Mouse (Mus musculus) left cerebral cortex, postnatal 25 days (tissue): Measurements from ENCODE around the gene Podnl1. TPM values are rescaled to one million over a fixed set of nuclear protein-coding genes. Genes with fewer than 3 reads are reported as not detected.
A peak's percentile ranks its signal among the peaks of the same experiment; 100 is the strongest.

ENCODE experiments used
- DNase-seq, 2 experiments: peaks; one replicate each; pipeline ENCODE4 v3.0.0; 2022; ENCODE audit warnings: low spot score in 2 of 2, mixed read lengths in 1 of 2
- intact Hi-C: fragments of 180-260 bp; cut with DNase I; formaldehyde crosslinking; loops from one replicate; pipeline ENCODE4 v1.15.1; 2025
- total RNA-seq, 2 experiments: library from RNA; stranded (reverse); gene quantifications; 2 replicates each; pipeline ENCODE4 v1.2.3; 2021

Podnl1 gene
- not detected for total RNA-seq

DNA sequence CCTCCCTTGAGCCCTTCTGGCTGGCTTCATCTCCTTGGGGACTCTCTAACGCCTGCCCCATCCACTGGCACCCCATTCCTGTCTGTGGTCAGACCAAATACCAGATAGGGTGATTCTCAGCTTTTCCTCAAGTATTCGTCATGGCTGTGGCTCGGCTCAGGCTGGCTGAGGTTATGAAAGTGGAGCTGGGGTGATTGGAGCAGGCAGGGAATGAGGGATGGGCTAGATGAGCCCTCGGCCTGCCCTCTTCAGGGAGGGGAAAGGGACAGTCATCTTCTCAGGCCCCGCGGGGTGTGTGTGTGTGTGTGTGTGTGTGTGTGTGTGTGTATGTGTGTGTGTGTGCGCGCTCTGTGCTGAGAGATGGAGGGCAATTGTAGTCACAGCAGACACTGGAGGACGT is at the start of gene Podnl1:
Podnl1 (plus strand) TSS at position 334 of the 400 bp plus-strand sequence.
- intact Hi-C loops: no loop called here
- no peak for DNase-seq

- DNase-seq: no peak
- intact Hi-C loops: no loop called here
Measured at GRCm38 (mm10) chr8:84076412-84076811, 49.4 kb upstream of the Podnl1 start.

DNA sequence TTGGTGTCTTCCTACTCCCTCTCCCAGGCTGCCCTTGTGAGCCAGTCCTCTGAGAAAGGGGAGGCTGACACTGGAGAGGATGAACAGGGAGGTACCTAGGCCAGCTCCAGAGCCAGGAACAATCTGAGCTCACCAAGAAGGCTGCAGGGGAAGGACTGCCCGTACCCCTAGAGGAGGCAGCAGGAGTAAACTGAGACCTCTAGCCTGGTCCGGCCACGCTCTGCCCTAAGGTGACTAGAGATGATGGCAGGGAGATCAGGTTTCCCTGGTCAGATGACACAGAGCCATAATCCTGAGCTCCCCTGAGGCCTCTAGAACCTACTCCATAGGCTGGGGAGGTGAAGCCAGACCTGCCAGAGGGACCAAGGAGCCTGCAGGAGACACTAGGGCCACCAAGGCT is 48.9 kb upstream of the Podnl1 start:
- intact Hi-C loops: no loop called here
- no peak for DNase-seq

DNA sequence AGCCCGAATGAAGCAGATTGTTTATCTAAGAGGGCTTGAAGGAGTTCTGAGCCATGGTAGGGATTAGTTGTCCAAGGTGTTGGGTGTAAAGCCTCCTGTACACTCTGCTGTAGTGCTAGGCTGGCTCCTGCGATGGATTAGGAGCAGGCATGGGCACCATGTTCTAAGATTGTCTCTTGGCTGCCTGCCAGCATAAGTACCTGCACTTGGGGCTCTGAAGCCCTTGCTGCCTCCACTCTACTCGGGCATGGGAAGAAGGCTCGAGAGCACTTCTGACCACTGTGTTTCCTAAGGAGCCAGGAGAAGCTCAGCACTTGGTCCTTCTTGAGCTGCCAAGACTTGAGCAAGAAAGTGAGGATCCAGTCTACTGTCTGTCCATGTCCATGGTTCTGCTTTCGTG is 46.6 kb upstream of the Podnl1 start:
- intact Hi-C loops: no loop called here
- no peak for DNase-seq

DNA sequence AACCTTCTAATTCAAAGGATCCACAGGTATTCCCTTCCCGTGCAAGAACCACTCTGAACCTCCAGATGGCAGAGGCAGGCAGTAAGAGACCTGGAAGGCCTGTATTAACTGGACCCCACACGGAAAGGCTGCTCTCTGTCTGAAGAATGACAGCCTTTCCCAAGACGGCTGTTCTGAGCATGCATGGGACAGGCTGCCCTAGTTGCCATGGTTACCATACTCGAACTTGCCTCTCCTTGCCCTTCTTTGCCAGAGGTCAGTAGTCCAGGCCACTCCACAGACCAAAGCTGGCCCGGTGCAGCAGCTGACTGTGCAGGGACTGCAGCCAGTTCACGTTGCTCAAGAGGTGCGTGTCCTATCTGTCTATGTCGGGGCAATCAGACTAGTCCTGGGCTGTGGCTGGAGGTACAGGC is 42.0 kb upstream of the Podnl1 start:
- no peak for DNase-seq
- intact Hi-C loops: no loop called here

DNA sequence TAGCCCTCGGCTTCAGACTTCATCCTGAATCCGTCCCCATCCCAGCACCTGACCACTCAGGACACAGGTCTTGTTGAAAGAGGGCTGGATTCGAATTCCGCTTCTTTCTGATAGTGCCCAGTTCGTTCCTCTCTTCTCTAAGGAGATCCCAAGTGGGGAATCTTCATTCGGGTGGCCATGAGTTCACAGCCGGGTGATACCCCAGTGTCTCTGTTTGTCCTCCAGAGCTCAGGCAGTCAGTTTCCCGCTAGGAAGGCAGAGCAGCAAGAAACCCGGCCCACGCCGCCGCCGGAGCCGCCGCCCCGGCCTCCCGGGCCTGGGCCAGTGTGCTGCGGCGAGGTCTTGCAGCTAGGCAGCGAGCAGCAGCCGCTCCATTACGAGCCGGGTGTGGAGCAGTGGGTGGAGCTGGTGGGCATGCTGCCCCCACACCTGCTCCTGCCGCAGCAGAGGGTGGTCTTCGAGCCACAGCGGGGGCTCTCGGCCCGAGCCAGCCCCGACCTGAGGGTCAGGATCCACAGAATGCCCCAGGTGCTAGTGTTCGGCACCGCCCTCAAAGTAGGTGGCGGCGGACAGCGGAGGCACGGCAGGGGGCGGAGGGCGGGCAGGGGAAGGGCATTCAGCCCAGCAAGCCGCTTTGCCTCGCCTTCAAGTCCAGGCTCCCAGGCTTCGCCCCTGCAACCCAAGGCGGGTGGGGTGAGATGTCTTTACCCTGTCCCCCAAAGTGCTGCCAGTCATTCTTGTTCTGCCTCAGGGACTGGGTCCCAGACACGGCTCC is 41.3 kb upstream of the Podnl1 start:
- DNase-seq: no peak
- intact Hi-C loops: no loop called here

DNA sequence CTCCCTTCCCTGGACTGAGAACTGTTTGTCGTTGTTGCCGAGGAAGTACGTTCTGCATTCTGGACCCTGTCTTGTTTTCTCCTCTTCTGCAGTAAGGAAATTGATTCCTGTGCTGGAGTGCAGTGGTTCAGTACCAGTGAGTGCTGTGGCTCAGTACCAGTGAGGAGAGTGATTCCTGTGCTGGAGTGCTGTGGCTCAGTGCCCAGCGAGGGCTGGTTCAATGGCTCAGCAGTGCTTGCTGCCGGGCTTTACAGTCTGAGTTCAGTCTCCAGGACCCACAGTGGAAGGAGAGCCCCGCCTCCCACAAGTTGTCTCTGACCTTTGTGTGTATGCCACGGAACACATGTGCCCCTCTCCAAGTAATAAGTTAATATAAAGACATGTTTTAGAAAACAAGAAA is 38.6 kb upstream of the Podnl1 start:
- intact Hi-C loops: no loop called here
- DNase-seq: no peak

DNA sequence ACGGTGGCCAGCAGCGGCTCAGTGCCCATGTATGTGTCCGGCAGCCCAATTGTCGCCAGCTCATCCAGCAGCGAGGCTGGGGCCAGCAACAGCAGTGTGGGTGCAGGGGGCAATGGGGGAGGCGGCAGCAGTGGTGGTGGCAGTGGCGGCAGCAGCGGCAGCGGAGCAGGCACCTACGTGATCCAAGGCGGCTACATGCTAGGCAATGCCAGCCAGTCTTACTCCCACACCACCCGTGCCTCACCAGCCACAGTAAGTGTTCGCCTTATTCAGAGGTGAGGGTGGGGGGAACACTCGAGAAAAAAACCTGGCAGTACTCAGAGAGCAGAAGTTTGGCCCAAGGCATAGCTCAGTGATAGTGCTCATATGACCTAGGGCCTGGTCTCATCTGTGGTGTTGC is 38.0 kb upstream of the Podnl1 start:
- intact Hi-C loops: no loop called here
- DNase-seq: peak in 1 of 2 experiments; percentile 52

DNA sequence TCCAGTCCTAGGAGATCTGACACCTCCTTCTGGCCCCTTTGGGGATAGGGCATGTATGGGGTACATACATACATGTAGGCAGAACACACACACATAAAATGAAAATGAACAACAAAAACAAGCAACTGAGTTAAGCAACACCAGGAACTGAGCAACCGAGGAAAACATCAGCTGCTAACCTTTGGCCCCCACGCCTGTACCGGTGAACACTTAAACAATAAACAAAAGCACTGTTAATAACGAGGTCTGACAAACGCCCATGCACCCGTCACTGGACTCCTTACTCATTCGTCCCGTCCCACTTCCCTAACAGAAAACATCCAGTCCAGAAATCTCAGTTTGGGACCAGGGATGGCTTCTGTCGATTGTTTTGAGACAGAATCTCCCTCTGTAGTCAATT is 36.5 kb upstream of the Podnl1 start:
- intact Hi-C loops: no loop called here
- no peak for DNase-seq

- intact Hi-C loops: no loop called here
- DNase-seq: no peak
Measured at GRCm38 (mm10) chr8:84090585-84090984, 35.2 kb upstream of the Podnl1 start.

GRCm38 (mm10) chr8:84096061-84096460 is 29.7 kb upstream of the Podnl1 start:
- DNase-seq: no peak
- intact Hi-C loops: no loop called here

- no peak for DNase-seq
- intact Hi-C loops: no loop called here
Measured at GRCm38 (mm10) chr8:84098376-84098775, 27.4 kb upstream of the Podnl1 start.

DNA sequence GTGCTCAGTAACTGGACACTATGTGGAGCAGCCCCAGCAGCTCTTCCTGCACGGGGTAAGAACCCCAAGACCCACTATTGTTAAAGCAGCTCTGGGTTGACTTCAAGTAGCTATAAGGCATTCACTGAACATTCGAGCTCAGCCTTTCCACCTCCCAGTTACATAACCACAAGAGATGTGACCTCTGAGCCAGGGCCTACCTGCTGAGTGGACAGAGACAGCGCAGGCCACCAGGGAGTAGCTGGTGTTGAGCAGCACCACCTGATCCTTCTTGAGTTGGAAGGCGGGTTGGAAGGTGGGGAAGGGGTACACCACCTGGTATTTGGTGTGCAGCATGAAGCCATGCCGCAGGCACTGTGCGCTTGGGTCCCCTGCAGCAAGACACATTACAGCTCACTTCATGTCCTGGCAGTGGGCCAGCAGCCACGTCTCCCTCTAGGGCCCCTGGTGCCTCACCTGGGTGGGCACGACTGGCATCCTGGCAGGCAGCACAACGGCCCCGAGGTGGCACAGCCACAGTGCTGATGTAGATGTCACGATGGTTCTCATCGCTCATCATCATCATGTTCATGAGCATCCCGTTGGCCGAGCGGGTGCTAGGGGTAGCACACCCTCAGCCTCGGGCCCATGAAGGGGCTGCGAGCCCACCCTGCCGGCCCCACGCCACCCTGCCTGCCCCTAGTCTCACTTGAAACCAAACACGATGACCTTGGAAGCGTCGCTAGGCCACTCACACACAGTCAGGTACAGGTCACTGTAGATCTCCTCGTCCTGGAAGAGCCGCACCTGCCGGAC is 24.1 kb upstream of the Podnl1 start:
- intact Hi-C loops: no loop called here
- DNase-seq: no peak

DNA sequence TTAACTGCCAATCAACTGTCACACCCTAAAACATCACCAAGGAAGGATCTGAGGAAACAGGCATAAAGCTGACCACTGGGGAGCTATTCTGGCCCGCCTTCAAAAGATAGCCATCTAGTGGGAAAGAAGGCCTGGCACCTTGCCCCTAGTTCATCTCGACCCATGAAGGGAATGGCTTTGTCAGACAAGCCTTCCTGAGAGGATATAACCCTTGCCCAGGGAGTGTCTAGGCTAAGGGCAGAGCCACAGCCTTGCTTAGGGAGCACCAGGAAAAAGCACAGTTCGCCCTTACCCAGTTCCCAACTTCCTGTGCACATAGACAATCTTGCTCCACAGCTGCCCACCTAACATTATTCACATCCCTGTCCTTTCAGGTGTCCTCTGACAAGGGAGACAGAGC is 22.2 kb upstream of the Podnl1 start:
- DNase-seq: no peak
- intact Hi-C loops: no loop called here

- intact Hi-C loops: no loop called here
- DNase-seq: peak in 1 of 2 experiments; percentile 40
Measured at GRCm38 (mm10) chr8:84104221-84104620, 21.6 kb upstream of the Podnl1 start.

GRCm38 (mm10) chr8:84104697-84105609 is 20.8 kb upstream of the Podnl1 start, which contains the start of gene Dcaf15:
Dcaf15 (minus strand) TSS chr8:84104768.
- intact Hi-C loops: loop anchor here (5.0 kb wide), 1 partner anchor 68 kb away; no protein-coding TSS in a partner anchor
- DNase-seq: peak; percentile 98 to 99

DNA sequence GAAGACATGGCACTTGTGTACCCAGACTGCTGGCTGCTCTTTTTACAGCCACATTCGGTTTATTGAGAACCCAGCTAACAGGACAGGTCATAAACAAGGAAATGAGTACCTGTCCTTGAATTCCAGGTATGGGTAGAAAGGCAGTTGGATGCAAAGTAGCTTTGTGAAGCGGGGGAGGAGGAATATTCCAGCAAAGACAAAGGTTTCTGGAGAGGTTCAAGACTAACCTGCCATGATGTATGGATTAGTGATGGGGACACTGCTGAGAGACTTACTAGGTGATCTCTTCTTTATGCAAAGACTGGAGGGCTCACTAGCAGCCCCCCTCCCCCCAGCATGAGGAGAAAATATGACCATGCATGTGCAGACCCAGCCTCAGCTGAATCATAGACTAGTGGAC is 20.1 kb upstream of the Podnl1 start:
- intact Hi-C loops: loop anchor here (5.0 kb wide), 1 partner anchor 68 kb away; no protein-coding TSS in a partner anchor
- DNase-seq: no peak

DNA sequence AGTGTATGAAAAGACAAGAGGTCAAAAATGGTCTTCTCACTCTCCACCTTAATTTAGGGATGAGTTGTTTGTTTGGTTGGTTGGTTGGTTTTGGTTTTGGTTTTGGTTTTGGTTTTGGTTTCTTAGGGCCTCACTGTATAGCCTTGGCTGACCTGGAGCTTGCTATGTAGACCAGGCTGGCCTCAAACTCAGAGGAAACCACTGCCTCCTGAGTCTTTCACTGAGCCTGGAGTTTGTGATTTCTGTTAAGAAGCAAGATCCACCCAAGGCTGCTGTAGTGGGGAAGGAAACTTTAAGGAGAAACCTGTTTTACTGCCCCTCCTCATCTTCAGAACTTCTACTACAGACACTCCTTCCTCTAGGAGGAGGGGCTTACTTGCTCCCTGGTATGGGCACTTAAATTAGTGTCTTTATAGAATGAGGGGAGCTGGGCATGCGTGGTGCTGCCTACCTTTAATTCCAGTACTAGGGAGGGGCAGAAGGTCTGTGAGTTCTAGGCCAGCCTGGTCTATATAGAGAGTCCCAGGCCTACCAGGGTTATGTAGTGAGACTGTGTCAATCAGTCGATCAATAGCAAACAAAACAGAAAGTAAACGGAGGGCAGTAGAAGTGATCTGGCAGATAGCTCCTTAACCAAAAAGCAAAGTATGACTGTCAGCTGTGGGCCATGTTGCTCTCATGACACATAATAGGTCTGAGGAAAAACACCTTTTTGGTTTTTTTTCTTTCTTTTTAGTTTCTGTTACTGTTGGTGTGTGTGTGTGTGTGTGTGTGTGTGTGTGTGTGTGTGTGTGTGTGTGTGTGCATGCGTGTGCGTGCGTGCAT is 19.4 kb upstream of the Podnl1 start:
- no peak for DNase-seq
- intact Hi-C loops: loop anchor here (5.0 kb wide), 1 partner anchor 69 kb away; no protein-coding TSS in a partner anchor

GRCm38 (mm10) chr8:84115646-84116045 is 10.1 kb upstream of the Podnl1 start:
- no peak for DNase-seq
- intact Hi-C loops: no loop called here
